Mouse (Mus musculus) small intestine, adult 2 months (tissue): Measurements from ENCODE around the gene Adig.

Experiments
- CTCF ChIP-seq: fragments of 200-500 bp; IDR thresholded peaks from 2 replicates; pipeline ENCODE4 v1.5.1; 2012; ENCODE audit warnings: low read depth, mild to moderate bottlenecking, control low read depth, inconsistent platforms, low read length, moderate library complexity, mixed read lengths; ENCODE audit not compliant: insufficient replicate concordance, insufficient read length; ENCODE audit errors: extremely low read depth
- POLR2A ChIP-seq: fragments of 200-500 bp; IDR thresholded peaks from 2 replicates; pipeline ENCODE4 v1.6.1; 2012; ENCODE audit warnings: low read depth, mild to moderate bottlenecking, control low read depth, inconsistent platforms, low read length, moderate library complexity

DNA sequence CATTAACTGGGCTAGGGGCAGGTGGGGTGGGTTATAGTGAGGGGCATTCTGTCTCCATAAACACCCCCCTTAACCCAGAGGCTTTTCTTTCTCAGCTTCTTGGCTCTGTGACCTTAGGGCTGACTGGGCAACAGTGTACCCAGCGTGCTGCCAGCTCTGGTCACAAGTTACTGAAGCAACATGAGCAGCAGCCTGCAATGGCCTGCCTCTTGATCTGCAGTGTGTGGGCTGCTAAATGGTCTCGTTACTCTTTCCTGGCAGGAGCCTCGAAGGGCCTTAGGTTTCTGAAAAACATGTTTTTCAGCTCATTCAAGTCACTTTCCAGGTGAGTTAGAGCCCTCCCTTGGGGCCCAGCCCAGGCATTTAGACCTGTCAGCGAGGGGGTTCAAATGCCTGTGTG, 1.3 kb downstream of the Adig start:
- TF ChIP-seq CTCF: no peak
- TF ChIP-seq POLR2A: no peak
